Mouse (Mus musculus) stomach, embryonic 16.5 days (tissue): ENCODE data around the gene Gfpt2. TPM values are rescaled to one million over a fixed set of nuclear protein-coding genes. Genes with fewer than 3 reads are reported as not detected.

Source experiments
- ATAC-seq: fragments of 200-750 bp; cut with Nextera tagmentation; 2 replicates; pipeline ENCODE4 v1.8.0; 2017; ENCODE audit warnings: moderate number of reproducible peaks, moderate TSS enrichment; ENCODE audit not compliant: insufficient read depth, low FRiP score
- H3K27ac ChIP-seq: fragments of 300-500 bp; sonication (generic); 2 replicates; pipeline ENCODE4 v1.5.1; 2014; ENCODE audit warnings: low read length
- H3K27me3 ChIP-seq: fragments of 300-500 bp; sonication (generic); 2 replicates; pipeline ENCODE4 v1.6.1; 2014; ENCODE audit warnings: low read length, control low read depth, mixed read lengths; ENCODE audit not compliant: control insufficient read depth, insufficient read depth
- H3K36me3 ChIP-seq: fragments of 300-500 bp; sonication (generic); 2 replicates; pipeline ENCODE4 v1.6.1; 2014; ENCODE audit warnings: low read length; ENCODE audit not compliant: control insufficient read depth, insufficient read depth
- H3K4me1 ChIP-seq: fragments of 300-500 bp; sonication (generic); 2 replicates; pipeline ENCODE4 v1.6.1; 2014; ENCODE audit warnings: low read length, control low read depth, mixed read lengths; ENCODE audit not compliant: control insufficient read depth, insufficient read depth
- H3K4me2 ChIP-seq: fragments of 300-500 bp; sonication (generic); 2 replicates; pipeline ENCODE4 v1.6.1; 2014; ENCODE audit warnings: low read depth, low read length, mixed read lengths
- H3K4me3 ChIP-seq: fragments of 300-500 bp; sonication (generic); replicated peaks from 2 replicates; pipeline ENCODE4 v1.5.1; 2014; ENCODE audit warnings: mild to moderate bottlenecking, low read length
- H3K9ac ChIP-seq: fragments of 300-500 bp; sonication (generic); 2 replicates; pipeline ENCODE4 v1.6.1; 2014; ENCODE audit warnings: low read length
- H3K9me3 ChIP-seq: fragments of 300-500 bp; sonication (generic); replicated peaks from 2 replicates; pipeline ENCODE4 v1.6.1; 2016; ENCODE audit warnings: low read length, control low read depth; ENCODE audit not compliant: control insufficient read depth
- WGBS: fragments of 180-500 bp; shearing (Covaris S2); extraction: QIAGEN DNeasy Blood & Tissue Kit; methylation state at CpG from one replicate; pipeline ENCODE4 v1.1.7; 2014; 5-methylcytosine and 5-hydroxymethylcytosine counted together
- polyA plus RNA-seq: library from polyadenylated mRNA; unstranded; fragments of >200 nt; fragmentation: Nextera tagmentation; extraction: Ambion mirVana; gene quantifications from 2 replicates; pipeline ENCODE4 v1.2.1, GENCODE M21; 2015

Gfpt2 gene
- polyA plus RNA-seq = 9.4 and 9.6 TPM in 2 replicates

GRCm38 (mm10) chr11:49793619-49794341, at the start of gene Gfpt2:
Gene Gfpt2 (plus strand): TSS chr11:49794178.
- Histone ChIP-seq H3K4me2 (peak within 1 kb of the TSS; percentile 96), H3K4me1 (peaks cover 11% of the 10 kb centered on the region; the same call in 1 of the 2 replicates), H3K27ac (peak within 1 kb of the TSS; percentile 30; the same call in 1 of the 2 replicates), H3K4me3 (peak within 1 kb of the TSS; percentile 65), H3K9ac (peak within 1 kb of the TSS; percentile 74), H3K36me3 (no peaks in the 10 kb centered on the region), H3K27me3 (no peaks in the 10 kb centered on the region), H3K9me3 (no peaks in the 10 kb centered on the region)
- ATAC-seq = peak; percentile 96
- WGBS = under 1% methylated on average over 25 of the region's 25 CpGs

- no peak for ATAC-seq
- Histone ChIP-seq H3K27me3 (no peaks in the 10 kb centered on the region), H3K9ac (no peak overlapping the region), H3K4me1 (no peaks in the 10 kb centered on the region), H3K4me2 (no peak overlapping the region), H3K4me3 (no peak overlapping the region), H3K36me3 (no peaks in the 10 kb centered on the region), H3K27ac (no peak overlapping the region), H3K9me3 (no peaks in the 10 kb centered on the region)
Measured at GRCm38 (mm10) chr11:49744981-49745380, 49.0 kb upstream of the Gfpt2 start.

GRCm38 (mm10) chr11:49745839-49746238, 48.1 kb upstream of the Gfpt2 start:
- WGBS = 74% methylated on average over 3 of the region's 3 CpGs
- H3K9ac ChIP-seq = no peak overlapping the region
- no peak for ATAC-seq
- no peak overlapping the region for H3K27ac ChIP-seq
- no peaks in the 10 kb centered on the region for H3K4me1 ChIP-seq
- H3K27me3 ChIP-seq = no peaks in the 10 kb centered on the region
- no peaks in the 10 kb centered on the region for H3K9me3 ChIP-seq
- no peaks in the 10 kb centered on the region for H3K36me3 ChIP-seq
- H3K4me2 ChIP-seq = no peak overlapping the region
- H3K4me3 ChIP-seq = no peak overlapping the region

GRCm38 (mm10) chr11:49746756-49747155, 47.2 kb upstream of the Gfpt2 start:
- H3K36me3 ChIP-seq = no peaks in the 10 kb centered on the region
- no peak overlapping the region for H3K9ac ChIP-seq
- H3K4me3 ChIP-seq = no peak overlapping the region
- H3K4me1 ChIP-seq = no peaks in the 10 kb centered on the region
- no peaks in the 10 kb centered on the region for H3K9me3 ChIP-seq
- H3K4me2 ChIP-seq = no peak overlapping the region
- ATAC-seq = no peak
- WGBS = 97% methylated on average over 1 of the region's 1 CpGs
- H3K27me3 ChIP-seq = no peaks in the 10 kb centered on the region
- no peak overlapping the region for H3K27ac ChIP-seq

GRCm38 (mm10) chr11:49754958-49755665, 38.9 kb upstream of the Gfpt2 start:
- Histone ChIP-seq H3K27ac (peak overlapping the region; percentile 4), H3K4me1 (peaks cover 15% of the 10 kb centered on the region)
- peak; percentile 54 for ATAC-seq

GRCm38 (mm10) chr11:49758096-49758495, 35.9 kb upstream of the Gfpt2 start:
- H3K36me3 ChIP-seq = no peaks in the 10 kb centered on the region
- no peak overlapping the region for H3K9ac ChIP-seq
- peaks cover 15% of the 10 kb centered on the region for H3K4me1 ChIP-seq
- H3K27ac ChIP-seq = no peak overlapping the region
- no peaks in the 10 kb centered on the region for H3K9me3 ChIP-seq
- no peak for ATAC-seq
- H3K4me2 ChIP-seq = no peak overlapping the region
- H3K4me3 ChIP-seq = no peak overlapping the region
- no peaks in the 10 kb centered on the region for H3K27me3 ChIP-seq
- WGBS = 85% methylated on average over 3 of the region's 3 CpGs

More at GRCm38 (mm10) chr11:49754958-49755665, 38.9 kb upstream of the Gfpt2 start:
- no peak overlapping the region for H3K9ac ChIP-seq
- H3K4me3 ChIP-seq = no peak overlapping the region
- no peaks in the 10 kb centered on the region for H3K9me3 ChIP-seq
- H3K4me2 ChIP-seq = no peak overlapping the region; the same call in 1 of the 2 replicates
- WGBS = 28% methylated on average over 12 of the region's 12 CpGs
- no peaks in the 10 kb centered on the region for H3K27me3 ChIP-seq
- no peaks in the 10 kb centered on the region for H3K36me3 ChIP-seq

GRCm38 (mm10) chr11:49761130-49761529, 32.8 kb upstream of the Gfpt2 start:
- H3K36me3 ChIP-seq = no peaks in the 10 kb centered on the region
- H3K4me2 ChIP-seq = no peak overlapping the region
- no peak overlapping the region; the same call in 1 of the 2 replicates for H3K27ac ChIP-seq
- H3K4me3 ChIP-seq = no peak overlapping the region
- peaks cover 13% of the 10 kb centered on the region; the same call in 1 of the 2 replicates for H3K4me1 ChIP-seq
- no peak for ATAC-seq
- WGBS = 76% methylated on average over 5 of the region's 5 CpGs
- H3K9me3 ChIP-seq = no peaks in the 10 kb centered on the region
- H3K9ac ChIP-seq = no peak overlapping the region
- no peaks in the 10 kb centered on the region for H3K27me3 ChIP-seq

- Histone ChIP-seq H3K4me1 (peaks cover 13% of the 10 kb centered on the region; the same call in 1 of the 2 replicates), H3K4me2 (no peak overlapping the region), H3K36me3 (no peaks in the 10 kb centered on the region), H3K27ac (peak overlapping the region; percentile 35; the same call in 1 of the 2 replicates), H3K9me3 (no peaks in the 10 kb centered on the region), H3K4me3 (no peak overlapping the region), H3K27me3 (no peaks in the 10 kb centered on the region), H3K9ac (no peak overlapping the region)
- peak; percentile 25; the same call in 1 of the 2 replicates for ATAC-seq
Measured at GRCm38 (mm10) chr11:49763555-49763954, 30.4 kb upstream of the Gfpt2 start.

- H3K27ac ChIP-seq = peak overlapping the region; percentile 64; the same call in 1 of the 2 replicates
- H3K27me3 ChIP-seq = no peaks in the 10 kb centered on the region
- 58% methylated on average over 4 of the region's 4 CpGs for WGBS
- no peaks in the 10 kb centered on the region for H3K36me3 ChIP-seq
- H3K9ac ChIP-seq = no peak overlapping the region
- no peak overlapping the region for H3K4me2 ChIP-seq
- H3K4me3 ChIP-seq = no peak overlapping the region
- no peaks in the 10 kb centered on the region for H3K9me3 ChIP-seq
- ATAC-seq = no peak
- peaks cover 13% of the 10 kb centered on the region; the same call in 1 of the 2 replicates for H3K4me1 ChIP-seq
Measured at GRCm38 (mm10) chr11:49764023-49764422, 30.0 kb upstream of the Gfpt2 start.
